Mouse (Mus musculus): ENCODE data around the gene Ccdc103.

Gene Ccdc103

GRCm38 (mm10) chr11:102880585-102881313 is at the start of gene Ccdc103, which contains the start of gene Eftud2:
Gene Ccdc103, plus strand, starts transcription at chr11:102881204.
Gene Eftud2, minus strand, starts transcription at chr11:102880985.
- DNase-seq (ENCODE audit: low spot score) = peak; percentile 92

- no peak for DNase-seq (ENCODE audit: low spot score)
Observed at GRCm38 (mm10) chr11:102832700-102833297, 48.2 kb upstream of the Ccdc103 start.

GRCm38 (mm10) chr11:102834219-102834618 is 46.8 kb upstream of the Ccdc103 start:
- no peak for DNase-seq (ENCODE audit: low spot score)

- DNase-seq (ENCODE audit: low spot score) = no peak
Observed at GRCm38 (mm10) chr11:102835549-102835948, 45.5 kb upstream of the Ccdc103 start, which contains the start of gene Higd1b. Gene Higd1b, plus strand, starts transcription at chr11:102835849.

GRCm38 (mm10) chr11:102836146-102836545 is 44.9 kb upstream of the Ccdc103 start:
- DNase-seq (ENCODE audit: low spot score) = no peak

- no peak for DNase-seq (ENCODE audit: low spot score)
Observed at GRCm38 (mm10) chr11:102837385-102837784, 43.6 kb upstream of the Ccdc103 start.

GRCm38 (mm10) chr11:102838126-102838525 is 42.9 kb upstream of the Ccdc103 start:
- no peak for DNase-seq (ENCODE audit: low spot score)

GRCm38 (mm10) chr11:102838616-102839150 is 42.3 kb upstream of the Ccdc103 start:
- no peak for DNase-seq (ENCODE audit: low spot score)

GRCm38 (mm10) chr11:102845926-102846325 is 35.1 kb upstream of the Ccdc103 start:
- DNase-seq (ENCODE audit: low spot score) = no peak

GRCm38 (mm10) chr11:102851883-102852282 is 29.1 kb upstream of the Ccdc103 start:
- peak; percentile 71 for DNase-seq (ENCODE audit: low spot score)

- DNase-seq (ENCODE audit: low spot score) = no peak
Observed at GRCm38 (mm10) chr11:102853760-102854159, 27.2 kb upstream of the Ccdc103 start.

GRCm38 (mm10) chr11:102855941-102856340 is 25.1 kb upstream of the Ccdc103 start:
- DNase-seq (ENCODE audit: low spot score) = no peak

- DNase-seq (ENCODE audit: low spot score) = no peak
Observed at GRCm38 (mm10) chr11:102858951-102859350, 22.1 kb upstream of the Ccdc103 start.

- DNase-seq (ENCODE audit: low spot score) = no peak
Observed at GRCm38 (mm10) chr11:102859933-102860332, 21.1 kb upstream of the Ccdc103 start.

- DNase-seq (ENCODE audit: low spot score) = peak; percentile 78
Observed at GRCm38 (mm10) chr11:102864272-102864671, 16.7 kb upstream of the Ccdc103 start.

GRCm38 (mm10) chr11:102874801-102875334 is 6.1 kb upstream of the Ccdc103 start:
- no peak for DNase-seq (ENCODE audit: low spot score)

GRCm38 (mm10) chr11:102879558-102879957 is 1.4 kb upstream of the Ccdc103 start:
- no peak for DNase-seq (ENCODE audit: low spot score)

- no peak for DNase-seq (ENCODE audit: low spot score)
Observed at GRCm38 (mm10) chr11:102881314-102882198, 552 bp downstream of the Ccdc103 start.

GRCm38 (mm10) chr11:102884616-102885219 is 3.7 kb downstream of the Ccdc103 start, which contains the start of gene Fam187a:
Gene Fam187a, plus strand, starts transcription at chr11:102885169.
- DNase-seq (ENCODE audit: low spot score) = no peak

GRCm38 (mm10) chr11:102887433-102887832 is 6.4 kb downstream of the Ccdc103 start:
- DNase-seq (ENCODE audit: low spot score) = no peak

- DNase-seq (ENCODE audit: low spot score) = no peak
Observed at GRCm38 (mm10) chr11:102888135-102888534, 7.1 kb downstream of the Ccdc103 start.
